Mouse (Mus musculus) bone marrow, adult 2 months (tissue): ENCODE data around the gene Npdc1.

Experiments used
- CTCF ChIP-seq: fragments of 200-500 bp; IDR thresholded peaks from 2 replicates; pipeline ENCODE4 v1.5.1; 2011; ENCODE audit warnings: low read length, control low read depth; ENCODE audit not compliant: control insufficient read depth, insufficient read depth
- POLR2A ChIP-seq: fragments of 200-500 bp; IDR thresholded peaks from 2 replicates; pipeline ENCODE4 v1.6.1; 2011; ENCODE audit warnings: low read depth, mild to moderate bottlenecking, control low read depth, low read length, borderline replicate concordance; ENCODE audit not compliant: control insufficient read depth

DNA sequence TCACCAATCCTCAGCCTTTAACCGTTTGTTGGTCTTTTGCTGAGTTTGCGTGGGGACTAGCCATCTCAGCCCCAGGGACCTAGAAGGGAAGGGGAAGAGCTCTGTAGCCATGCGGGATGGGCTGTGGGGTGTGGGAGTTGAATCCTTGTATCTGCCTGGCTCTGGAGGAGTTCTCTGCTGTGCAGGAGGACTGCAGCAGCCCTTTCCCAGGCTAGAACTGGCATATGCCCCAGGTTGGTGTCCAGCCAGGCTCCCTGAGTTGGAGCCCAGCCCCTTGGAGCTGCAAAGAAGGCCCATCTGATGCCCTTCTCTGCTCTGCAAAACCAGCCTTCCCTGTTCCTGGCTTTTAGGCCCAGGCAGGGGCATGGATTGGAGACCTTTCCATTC is 2.6 kb upstream of the Npdc1 start:
- TF ChIP-seq POLR2A: no peak
- no peak for TF ChIP-seq CTCF
